Mouse (Mus musculus): Measurements from ENCODE around the gene Gtf2a2.

Gene Gtf2a2

DNA sequence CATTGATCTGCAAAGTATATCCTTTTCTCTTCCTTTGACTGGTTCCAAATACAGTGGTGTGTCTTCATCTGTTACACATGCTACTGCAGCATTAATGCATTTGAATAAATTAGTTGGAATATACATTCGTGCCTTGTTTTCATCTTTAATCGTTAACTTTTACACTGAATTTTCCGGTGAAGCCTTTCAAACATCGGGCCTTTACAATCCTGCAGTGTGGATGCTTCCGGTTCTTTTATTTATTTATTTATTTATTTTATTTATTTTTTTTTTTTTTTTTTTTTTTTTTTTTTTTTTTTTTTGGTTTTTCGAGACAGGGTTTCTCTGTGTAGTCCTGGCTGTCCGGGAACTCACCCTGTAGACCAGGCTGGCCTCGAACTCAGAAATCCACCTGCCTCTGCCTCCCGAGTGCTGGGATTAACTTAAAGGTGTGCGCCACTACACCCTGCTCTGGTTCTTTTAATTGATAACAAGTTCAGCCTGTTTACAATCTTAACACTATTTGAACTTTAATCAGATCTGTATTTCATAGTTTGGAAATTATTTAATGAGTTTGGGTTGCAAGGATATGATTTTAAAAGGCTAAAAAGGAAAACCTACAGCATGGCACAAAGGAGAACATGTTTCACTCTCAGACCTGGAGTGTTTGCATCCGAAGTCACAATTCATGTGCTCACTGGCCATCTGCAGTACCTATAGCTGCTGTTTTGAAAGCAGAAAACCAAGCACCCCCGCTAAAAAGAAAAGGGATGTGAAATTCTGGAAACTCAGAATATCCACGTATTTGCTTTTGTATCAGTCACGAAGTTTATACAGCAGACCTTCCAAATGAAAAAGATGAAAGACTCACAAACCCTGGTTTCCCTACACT lies 578 bp upstream of the Gtf2a2 start:
- in situ Hi-C loops (cut with MboI; ENCODE audit: unreplicated experiment in 2 of 2), result loop anchor here in 1 of 2 experiments (25.0 kb wide), 1 partner anchor 576 kb away; no protein-coding TSS in a partner anchor

DNA sequence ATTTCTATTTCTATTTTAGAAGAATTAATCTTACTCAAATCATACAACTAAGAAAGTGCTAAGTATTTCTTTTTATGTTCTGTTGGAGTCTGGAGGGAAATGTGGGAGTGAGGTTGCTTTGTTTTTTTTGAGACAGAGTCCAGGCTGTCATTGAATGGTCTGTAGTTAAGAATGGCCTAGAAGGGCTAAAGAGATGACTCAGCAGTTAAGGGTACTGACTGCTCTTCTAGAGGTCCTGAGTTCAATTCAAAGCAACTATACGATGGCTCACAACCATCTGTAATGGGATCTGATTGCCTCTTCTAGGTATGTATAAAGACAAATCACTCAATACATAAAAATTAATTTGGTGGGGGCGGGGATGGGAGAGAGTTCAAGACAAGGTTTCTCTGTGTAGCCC lies 3.3 kb downstream of the Gtf2a2 start:
- in situ Hi-C loops (cut with MboI; ENCODE audit: unreplicated experiment in 2 of 2), result loop anchor here in 1 of 2 experiments (25.0 kb wide), 1 partner anchor 572 kb away; no protein-coding TSS in a partner anchor

DNA sequence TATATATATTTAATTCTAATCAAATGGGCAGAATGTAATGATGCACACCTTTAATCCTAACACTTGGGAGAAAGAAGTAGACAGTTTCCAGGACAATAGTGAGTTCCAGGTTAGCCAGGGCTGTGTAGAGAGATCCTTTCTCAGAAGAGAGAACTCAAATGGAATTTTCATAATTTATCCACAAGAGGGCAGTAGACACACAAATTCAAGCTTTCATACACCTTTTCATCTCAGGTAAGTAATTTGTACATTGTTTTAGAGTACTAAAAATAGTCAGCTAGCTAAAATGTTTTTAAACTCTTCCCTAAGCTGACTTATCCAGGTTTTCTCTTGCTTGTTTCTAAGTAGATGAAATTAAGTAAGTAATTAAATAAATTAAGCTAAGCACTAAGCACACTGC lies 6.5 kb downstream of the Gtf2a2 start:
- in situ Hi-C loops (cut with MboI; ENCODE audit: unreplicated experiment in 2 of 2), result loop anchor here in 1 of 2 experiments (25.0 kb wide), 1 partner anchor 568 kb away; no protein-coding TSS in a partner anchor

DNA sequence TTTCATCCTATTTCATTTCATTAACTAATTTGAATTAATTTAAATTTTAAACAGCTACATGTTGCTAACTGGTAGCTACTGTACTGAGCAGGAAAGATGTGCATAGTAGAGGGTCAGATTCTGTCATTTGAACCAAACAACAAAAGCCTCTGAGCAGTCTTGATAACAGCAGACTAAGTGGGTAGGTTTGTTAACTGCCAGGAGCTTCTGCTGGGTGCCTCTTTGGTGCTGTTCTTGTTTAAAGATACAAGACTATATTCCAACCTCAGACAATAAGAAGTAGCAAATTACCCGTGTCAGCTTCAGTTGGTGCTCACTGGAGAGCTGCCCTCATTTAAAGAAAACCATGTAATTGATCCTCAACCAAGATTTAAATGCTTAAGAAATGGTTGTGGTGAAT lies 9.3 kb downstream of the Gtf2a2 start:
- in situ Hi-C loops (cut with MboI; ENCODE audit: unreplicated experiment in 2 of 2), result loop anchor here (5.0 to 25.0 kb wide), 2 partner anchors 56 to 566 kb away; no protein-coding TSS in a partner anchor

DNA sequence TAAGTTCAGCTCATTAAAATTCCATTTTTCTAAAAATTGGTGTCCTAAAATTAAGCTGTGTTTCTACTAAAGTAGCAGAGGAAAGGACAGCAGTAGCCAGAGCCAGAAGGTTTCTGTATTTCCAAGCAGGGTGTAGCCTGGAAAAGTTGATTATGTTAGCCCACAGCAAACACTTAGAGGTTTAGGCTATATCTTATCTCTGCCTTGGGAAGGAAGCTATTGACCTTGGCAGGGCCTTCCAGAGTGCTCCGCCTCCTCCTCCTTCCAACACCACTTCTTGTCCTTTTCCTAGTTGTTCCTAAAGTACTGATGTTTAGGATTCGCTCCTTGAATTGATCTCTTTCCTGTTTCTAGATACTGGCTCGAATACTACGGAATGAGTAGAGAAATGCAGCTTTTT lies 9.7 kb downstream of the Gtf2a2 start:
- in situ Hi-C loops (cut with MboI; ENCODE audit: unreplicated experiment in 2 of 2), result loop anchor here (5.0 to 25.0 kb wide), 2 partner anchors 55 to 565 kb away; no protein-coding TSS in a partner anchor

DNA sequence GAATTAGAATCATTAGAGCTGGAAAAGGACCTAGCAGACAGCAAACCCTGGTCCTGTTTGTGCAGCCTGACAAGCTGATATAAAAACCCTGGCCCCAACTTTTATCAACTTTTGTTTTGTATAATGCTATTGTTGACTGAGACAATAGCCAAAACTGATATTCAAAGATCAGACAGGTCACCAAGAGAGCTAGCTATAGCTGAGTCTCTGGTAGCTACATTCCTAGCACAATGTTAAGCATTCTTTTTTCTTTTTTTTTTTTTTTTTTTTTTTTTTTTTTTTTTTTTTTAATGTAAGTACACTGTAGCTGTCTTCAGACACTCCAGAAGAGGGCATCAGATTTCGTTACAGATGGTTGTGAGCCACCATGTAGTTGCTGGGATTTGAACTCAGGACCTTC lies 11.3 kb downstream of the Gtf2a2 start:
- in situ Hi-C loops (cut with MboI; ENCODE audit: unreplicated experiment in 2 of 2), result loop anchor here (5.0 to 25.0 kb wide), 2 partner anchors 54 to 564 kb away; no protein-coding TSS in a partner anchor

DNA sequence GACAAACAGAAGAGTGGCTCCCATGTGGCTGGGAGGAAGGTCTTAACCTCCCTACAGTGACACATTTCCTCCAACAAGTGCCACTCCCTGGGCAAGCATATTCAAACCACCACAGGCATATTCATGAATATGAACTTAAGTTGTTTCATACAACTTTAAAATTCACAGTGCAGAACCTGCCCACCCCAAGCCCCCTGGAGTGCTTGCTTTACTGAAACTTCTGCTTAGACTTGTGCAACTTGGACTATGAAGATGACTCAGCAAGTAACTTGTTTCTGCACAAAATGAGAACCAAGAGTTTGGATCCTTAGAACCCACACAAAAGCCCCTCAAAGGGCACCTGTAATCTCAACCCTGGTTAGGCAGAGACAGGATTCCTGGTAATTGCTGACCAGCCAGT lies 12.3 kb downstream of the Gtf2a2 start:
- in situ Hi-C loops (cut with MboI; ENCODE audit: unreplicated experiment in 2 of 2), result loop anchor here (5.0 to 25.0 kb wide), 2 partner anchors 53 to 563 kb away; no protein-coding TSS in a partner anchor

DNA sequence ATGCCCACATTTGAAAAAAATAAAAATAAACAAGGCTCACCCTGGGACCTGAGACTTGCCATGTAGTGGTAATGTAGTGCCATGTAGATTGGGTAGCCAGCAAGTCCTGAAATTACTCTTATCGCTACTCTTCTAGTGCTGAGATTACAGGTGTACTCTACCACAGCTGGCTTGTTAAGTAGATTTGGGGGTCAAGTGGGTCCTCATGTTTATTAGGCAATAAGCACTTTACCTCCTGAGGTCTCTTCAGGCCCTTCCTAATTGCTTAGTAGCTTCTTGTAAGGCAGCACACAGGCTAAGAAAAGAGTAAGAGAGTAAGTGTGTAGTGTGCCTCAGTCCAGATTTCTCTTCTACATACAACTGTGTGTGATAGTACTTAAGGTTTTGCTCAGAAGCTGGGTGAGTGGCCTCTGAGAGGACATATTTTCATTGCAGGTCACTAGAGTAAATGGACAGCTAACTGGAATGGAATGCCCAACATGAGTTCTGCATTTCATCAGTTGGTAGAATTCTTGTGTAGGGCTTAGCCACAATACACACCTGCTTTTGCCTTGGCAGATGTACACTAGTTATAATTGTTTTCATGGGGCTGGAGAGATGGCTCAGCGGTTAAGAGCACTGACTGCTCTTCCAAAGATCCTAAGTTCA lies 13.1 kb downstream of the Gtf2a2 start:
- in situ Hi-C loops (cut with MboI; ENCODE audit: unreplicated experiment in 2 of 2), result loop anchor here in 1 of 2 experiments (5.0 kb wide), 1 partner anchor 52 kb away; no protein-coding TSS in a partner anchor

DNA sequence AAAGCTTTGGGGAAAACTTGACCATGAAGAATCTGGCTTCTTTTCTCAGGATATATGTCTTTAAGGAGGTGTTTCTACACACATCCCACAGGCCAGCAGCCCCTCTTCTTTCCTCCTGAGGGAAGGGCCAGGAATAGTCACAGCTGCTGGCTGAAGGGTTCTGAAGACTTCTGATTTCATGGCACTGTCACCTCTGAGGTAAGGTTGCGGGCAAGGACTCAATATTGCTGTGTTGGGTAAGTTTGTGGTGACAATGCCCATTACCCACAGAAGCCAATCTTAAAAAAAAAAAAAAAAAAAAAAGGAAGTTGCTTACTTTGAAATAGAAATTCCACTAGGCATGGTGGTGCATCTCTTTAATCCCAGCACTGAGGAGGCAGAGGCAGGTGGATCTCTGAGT lies 19.8 kb downstream of the Gtf2a2 start:
- in situ Hi-C loops (cut with MboI; ENCODE audit: unreplicated experiment in 2 of 2), result no loop called here

DNA sequence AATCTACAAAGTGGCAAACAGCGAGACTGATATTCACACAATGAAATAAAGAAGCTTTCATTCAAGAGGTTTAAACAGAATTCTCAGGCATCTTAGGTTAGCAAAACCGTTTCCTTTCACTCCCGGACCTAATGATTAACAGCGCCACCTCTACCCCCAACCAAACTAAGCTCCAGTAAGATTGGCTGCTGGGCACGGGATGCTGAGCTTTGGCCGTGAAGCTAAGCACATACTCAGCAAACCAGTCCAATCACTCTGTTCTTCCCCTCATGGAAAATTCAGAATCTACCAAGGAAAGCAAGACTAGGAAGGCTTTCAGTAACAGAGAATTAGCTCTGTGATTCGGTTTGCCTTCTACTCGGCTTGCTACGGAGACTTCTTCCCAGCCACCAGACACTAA lies 20.7 kb downstream of the Gtf2a2 start:
- in situ Hi-C loops (cut with MboI; ENCODE audit: unreplicated experiment in 2 of 2), result no loop called here

DNA sequence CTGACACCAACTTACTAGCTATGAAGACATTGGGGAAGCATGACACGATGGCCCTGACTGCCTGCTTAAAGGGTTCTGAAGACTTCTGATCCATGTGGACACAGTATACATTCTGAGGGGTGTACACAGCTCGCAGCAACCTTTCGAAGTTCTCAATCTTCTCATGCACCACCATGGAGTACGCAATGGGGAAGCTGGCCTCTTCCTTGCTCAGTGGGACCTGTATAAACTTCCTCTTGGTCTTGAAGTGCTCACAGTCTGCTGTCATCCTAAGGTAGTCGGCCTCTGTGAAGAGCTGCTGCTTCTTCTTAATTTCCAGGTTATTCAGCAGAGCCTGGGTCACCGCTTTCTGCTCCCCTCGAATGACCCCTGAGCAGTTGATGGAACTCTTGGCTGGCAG lies 22.4 kb downstream of the Gtf2a2 start:
- in situ Hi-C loops (cut with MboI; ENCODE audit: unreplicated experiment in 2 of 2), result no loop called here

DNA sequence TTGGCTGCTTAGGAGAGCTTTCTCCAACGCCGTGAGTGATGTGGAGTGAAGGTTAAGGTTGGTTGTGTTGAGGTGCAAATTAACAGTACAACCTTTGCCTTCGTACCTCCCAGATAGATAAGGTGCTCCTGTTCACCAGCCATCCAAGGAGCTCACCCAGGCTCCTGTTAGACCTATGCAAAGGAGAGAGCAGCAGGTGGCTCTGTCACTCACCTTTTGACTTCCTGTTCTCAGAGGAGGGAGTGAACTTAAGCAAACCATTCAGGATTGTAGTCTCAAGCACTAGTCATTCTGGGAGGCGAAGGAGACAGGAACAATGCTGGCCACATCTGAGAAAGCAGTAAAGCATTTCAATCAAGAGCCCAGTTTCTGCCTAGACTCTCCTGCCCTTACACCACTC lies 24.3 kb downstream of the Gtf2a2 start:
- in situ Hi-C loops (cut with MboI; ENCODE audit: unreplicated experiment in 2 of 2), result no loop called here

DNA sequence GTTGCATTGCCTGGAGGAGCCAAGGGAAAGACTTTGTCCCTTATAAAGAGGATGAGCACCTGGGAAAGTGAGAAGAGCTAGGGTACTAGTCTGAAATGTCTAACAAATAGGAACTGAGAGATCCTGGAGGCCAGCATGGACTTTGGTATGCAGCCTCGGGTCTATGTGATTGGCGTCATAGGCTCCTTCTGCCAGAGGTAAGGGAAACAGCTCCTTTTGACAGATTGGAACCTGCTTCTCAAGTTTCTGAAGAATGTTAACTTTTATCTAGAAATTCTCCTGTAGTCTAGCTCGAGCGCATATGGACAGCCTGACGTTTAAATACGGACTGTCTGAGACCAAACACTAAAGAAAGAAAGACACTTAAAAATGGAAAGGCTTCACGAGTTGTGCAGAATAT lies 25.6 kb downstream of the Gtf2a2 start, which contains the start of gene Gcnt3:
Gcnt3 (minus strand) TSS at position 101 of the 400 bp plus-strand sequence.
- in situ Hi-C loops (cut with MboI; ENCODE audit: unreplicated experiment in 2 of 2), result no loop called here

DNA sequence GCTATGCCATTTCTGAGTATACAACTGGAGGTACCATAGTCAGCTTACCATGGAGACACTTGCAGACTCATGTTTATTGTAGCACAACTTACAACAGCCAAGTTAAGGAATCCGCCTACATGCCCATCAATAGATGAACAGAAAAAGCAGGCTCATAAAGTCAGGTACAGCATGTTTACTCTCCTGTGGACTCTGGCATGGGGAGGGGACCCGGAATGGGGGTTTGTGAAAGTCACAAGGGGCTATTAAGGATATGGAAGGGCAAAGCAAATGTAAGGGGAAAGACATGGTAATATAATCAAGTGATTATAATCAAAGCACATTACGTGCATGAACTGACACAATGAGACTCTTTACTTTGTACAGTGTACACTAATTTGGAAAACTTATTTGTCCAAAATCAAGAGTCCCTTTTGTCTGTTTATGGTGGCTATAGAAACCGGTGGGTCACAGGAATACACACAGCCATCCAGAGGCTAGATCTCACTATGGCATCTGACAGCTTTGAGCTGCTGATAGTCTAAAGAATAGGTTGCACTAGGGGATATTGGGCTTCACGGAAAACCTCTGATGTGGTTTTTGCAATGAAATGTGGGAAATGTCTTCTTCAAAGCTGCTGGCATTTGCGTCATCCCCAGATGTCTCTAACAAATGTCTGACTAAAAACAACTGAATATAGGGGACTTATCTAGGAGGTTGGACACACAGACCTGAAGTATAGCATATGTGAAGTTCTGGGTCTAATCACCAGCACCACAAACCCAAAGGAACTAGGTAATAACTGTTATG lies 27.4 kb downstream of the Gtf2a2 start:
- in situ Hi-C loops (cut with MboI; ENCODE audit: unreplicated experiment in 2 of 2), result no loop called here

DNA sequence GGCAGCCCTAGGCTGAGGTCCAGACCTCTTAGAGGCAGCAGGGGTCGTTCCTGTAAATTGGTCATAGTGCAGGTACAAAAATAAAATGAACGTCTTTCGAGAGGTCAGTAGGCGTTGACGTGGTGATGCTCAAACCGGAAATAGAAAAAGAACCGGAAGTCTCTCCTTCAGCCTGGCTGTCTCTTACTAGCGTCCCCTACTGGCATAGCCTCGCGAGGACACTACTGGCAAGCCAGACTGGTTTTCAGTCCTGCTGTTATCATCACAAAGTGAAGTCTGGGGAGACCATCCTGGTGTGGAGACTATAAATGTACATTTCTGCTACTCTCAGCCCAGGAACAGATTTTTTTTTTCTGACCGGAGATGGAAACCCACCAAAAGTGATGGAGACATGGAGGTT lies 28.2 kb downstream of the Gtf2a2 start:
- in situ Hi-C loops (cut with MboI; ENCODE audit: unreplicated experiment in 2 of 2), result no loop called here

DNA sequence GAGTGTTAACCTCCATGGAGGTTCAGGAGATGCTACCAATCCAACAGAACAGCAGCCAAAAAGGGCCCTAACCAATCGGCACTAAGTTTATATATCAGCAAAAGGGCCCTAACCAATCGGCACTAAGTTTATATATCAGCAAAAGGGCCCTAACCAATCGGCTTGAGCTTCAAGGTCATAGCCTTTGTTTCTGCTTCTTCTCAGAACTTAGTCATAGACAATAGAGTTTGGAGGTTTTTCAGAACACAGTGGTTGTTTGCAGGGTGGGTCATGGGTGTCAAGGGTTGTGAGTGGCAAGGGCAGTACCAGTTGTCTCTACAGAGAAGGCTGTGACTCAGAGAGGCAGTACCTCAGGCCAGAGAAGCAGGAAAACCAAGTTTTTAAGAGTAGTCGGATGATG lies 29.8 kb downstream of the Gtf2a2 start:
- in situ Hi-C loops (cut with MboI; ENCODE audit: unreplicated experiment in 2 of 2), result no loop called here

DNA sequence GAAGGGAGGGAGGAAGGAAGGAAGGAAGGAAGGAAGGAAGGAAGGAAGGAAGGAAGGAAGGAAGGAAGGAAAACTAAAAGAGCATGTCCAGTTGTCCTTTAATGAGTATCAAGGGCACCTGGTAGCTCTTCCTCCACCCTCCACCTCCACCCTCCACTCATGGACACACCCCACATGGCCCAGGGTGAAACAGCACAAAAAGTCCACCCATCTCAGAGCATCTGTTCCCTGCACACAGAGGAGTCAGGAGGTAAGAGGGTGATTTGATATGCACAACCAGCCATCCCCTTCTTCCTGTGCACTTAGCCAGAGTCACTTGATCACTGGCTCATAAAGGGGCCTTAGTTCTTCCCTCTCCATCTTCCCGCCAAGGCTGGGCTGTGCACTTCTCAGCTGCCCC lies 30.6 kb downstream of the Gtf2a2 start:
- in situ Hi-C loops (cut with MboI; ENCODE audit: unreplicated experiment in 2 of 2), result no loop called here

DNA sequence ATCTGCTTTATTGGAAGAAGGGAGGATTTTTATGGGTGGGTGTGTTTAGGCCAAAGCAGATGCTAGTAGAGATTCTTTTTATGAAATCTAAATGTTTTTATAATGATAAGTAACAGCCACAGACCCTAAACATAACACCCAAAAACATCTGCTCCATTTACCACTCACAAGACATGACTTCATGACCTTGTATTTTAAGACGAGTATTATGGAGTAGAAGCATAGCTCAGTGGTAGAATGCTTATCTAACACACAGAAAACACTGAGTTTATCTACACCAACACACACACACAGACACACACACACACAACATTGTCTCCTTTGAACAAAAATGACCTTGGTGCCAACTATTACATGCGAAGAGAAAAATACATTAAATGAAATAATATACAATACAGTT lies 32.5 kb downstream of the Gtf2a2 start:
- in situ Hi-C loops (cut with MboI; ENCODE audit: unreplicated experiment in 2 of 2), result no loop called here

DNA sequence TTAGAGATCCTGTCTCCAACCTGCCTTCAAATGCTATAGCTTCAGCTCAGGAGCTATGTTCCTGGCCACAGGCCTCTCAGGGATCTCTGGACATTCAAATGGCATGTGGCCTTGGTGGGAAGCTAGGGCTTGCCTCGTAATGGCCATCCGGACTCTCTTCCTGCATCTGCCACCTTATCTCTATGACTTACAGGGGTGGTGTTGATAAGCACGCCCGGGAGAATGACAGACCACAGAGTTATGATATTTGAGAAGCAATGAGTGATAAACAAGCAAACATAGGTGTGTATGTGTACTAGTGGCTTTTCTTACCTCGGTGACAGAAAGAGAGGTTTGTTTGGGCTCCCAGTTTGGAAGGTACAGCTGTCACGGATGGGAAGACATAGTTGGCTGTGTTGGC lies 33.9 kb downstream of the Gtf2a2 start:
- in situ Hi-C loops (cut with MboI; ENCODE audit: unreplicated experiment in 2 of 2), result no loop called here

DNA sequence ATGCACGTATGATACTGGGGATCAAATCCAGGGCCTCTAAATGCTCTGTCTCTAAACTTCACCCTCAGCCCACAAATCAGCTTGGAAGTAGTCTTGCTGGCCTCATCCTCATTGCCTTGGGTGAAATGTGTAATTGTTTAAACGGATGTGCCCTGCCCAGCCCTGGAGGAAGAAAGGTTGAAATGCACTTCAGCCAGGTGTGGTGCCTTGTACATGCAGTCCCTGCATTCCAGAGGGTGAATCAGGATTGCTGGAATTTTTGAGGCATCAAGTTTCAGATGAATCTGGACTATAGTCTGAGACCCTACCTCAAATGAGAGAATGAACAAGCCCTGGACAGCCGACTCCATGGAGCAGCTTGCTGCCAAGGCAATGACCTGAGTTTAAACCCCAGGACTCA lies 35.5 kb downstream of the Gtf2a2 start:
- in situ Hi-C loops (cut with MboI; ENCODE audit: unreplicated experiment in 2 of 2), result no loop called here

DNA sequence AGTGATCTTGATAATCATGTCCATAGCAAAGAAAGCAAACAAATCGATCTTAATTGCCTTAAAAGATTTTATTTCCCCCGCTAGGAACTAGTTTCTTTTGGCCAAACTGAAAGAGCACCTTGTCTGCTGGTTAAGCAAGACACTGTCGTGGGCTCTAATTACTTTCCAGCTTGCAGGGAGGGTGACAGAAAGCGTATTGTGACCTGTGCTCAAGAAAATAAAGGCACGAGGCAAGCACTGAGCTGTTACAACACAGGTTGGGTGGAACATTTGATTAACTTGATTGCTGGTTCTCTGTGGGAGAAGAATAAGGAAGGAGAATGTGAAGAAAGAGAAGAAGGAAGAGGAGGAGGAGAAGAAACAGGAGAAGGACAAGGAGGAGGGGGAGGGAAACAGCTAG lies 35.9 kb downstream of the Gtf2a2 start:
- in situ Hi-C loops (cut with MboI; ENCODE audit: unreplicated experiment in 2 of 2), result no loop called here
